Mouse (Mus musculus): ENCODE results near the gene Gm43064. TPM values are rescaled to one million over a fixed set of nuclear protein-coding genes. Genes with fewer than 3 reads are reported as not detected.

Gene Gm43064
- total and polyA plus RNA-seq, 2 experiments from 2014 or later = 0.37 to 0.50 TPM

GRCm38 (mm10) chr3:103885946-103886345 lies 76.6 kb downstream of the Gm43064 start:
- H3K4me3 ChIP-seq (ENCODE audit: low read depth, low read length) = no peak overlapping the region
- DNase-seq (ENCODE audit: low spot score) (no peak), ATAC-seq (ENCODE audit: insufficient read depth, low read depth) (no peak)
- H3K9me3 ChIP-seq (replicated peaks; ENCODE audit: control insufficient read depth, low read length) = no peaks in the 10 kb centered on the region
- no peak overlapping the region for H3K4me2 ChIP-seq (ENCODE audit: low read depth, low read length)
- no peak for TF ChIP-seq EP300 (IDR thresholded peaks at IDR 0.05; ENCODE audit: low read depth)
- TF ChIP-seq CTCF (IDR thresholded peaks at IDR 0.05; ENCODE audit: low read depth) = no peak
- H3K36me3 ChIP-seq (replicated peaks; ENCODE audit: control insufficient read depth, insufficient read depth, low read length) = no peaks in the 10 kb centered on the region
- H3K27ac ChIP-seq (ENCODE audit: low read depth) = no peak overlapping the region
- H3K9ac ChIP-seq (replicated peaks; ENCODE audit: low read depth, low read length) = no peak overlapping the region
- no peaks in the 10 kb centered on the region for H3K4me1 ChIP-seq (ENCODE audit: control insufficient read depth, insufficient read depth)
- WGBS = 74% methylated on average over 11 of the region's 11 CpGs
- no peaks in the 10 kb centered on the region for H3K27me3 ChIP-seq (ENCODE audit: control insufficient read depth, insufficient read depth, low read length)

GRCm38 (mm10) chr3:103887581-103887980 lies 78.2 kb downstream of the Gm43064 start:
- no peaks in the 10 kb centered on the region for H3K27me3 ChIP-seq (ENCODE audit: control insufficient read depth, insufficient read depth, low read length)
- H3K27ac ChIP-seq (ENCODE audit: low read depth) = no peak overlapping the region
- TF ChIP-seq CTCF (IDR thresholded peaks at IDR 0.05; ENCODE audit: low read depth) (peak; percentile 63), EP300 (IDR thresholded peaks at IDR 0.05; ENCODE audit: low read depth) (no peak)
- H3K9ac ChIP-seq (replicated peaks; ENCODE audit: low read depth, low read length) = no peak overlapping the region
- no peaks in the 10 kb centered on the region for H3K9me3 ChIP-seq (replicated peaks; ENCODE audit: control insufficient read depth, low read length)
- peak overlapping the region; percentile 23; the same call in 1 of the 2 replicates for H3K4me2 ChIP-seq (ENCODE audit: low read depth, low read length)
- no peak for ATAC-seq (ENCODE audit: insufficient read depth, low read depth)
- peak; percentile 71 for DNase-seq (ENCODE audit: low spot score)
- no peaks in the 10 kb centered on the region for H3K36me3 ChIP-seq (replicated peaks; ENCODE audit: control insufficient read depth, insufficient read depth, low read length)
- WGBS = 19% methylated on average over 3 of the region's 3 CpGs
- H3K4me3 ChIP-seq (ENCODE audit: low read depth, low read length) = no peak overlapping the region
- no peaks in the 10 kb centered on the region for H3K4me1 ChIP-seq (ENCODE audit: control insufficient read depth, insufficient read depth)

Other genes with a start within 250 kb of the Gm43064 start
- gene Syt6, start 234.3 kb upstream of the Gm43064 start, total RNA-seq (2014; rRNA removed; ENCODE audit: low replicate concordance) = not detected in 2 replicates
- not detected in 2 replicates for gene Syt6, start 234.3 kb upstream of the Gm43064 start, polyA plus RNA-seq (2015; fragmentation: Nextera tagmentation; extraction: Ambion mirVana)
- gene Atg4a-ps, start 163.5 kb upstream of the Gm43064 start, total RNA-seq (2014; rRNA removed; ENCODE audit: low replicate concordance) = not detected in 2 replicates
- 0.07 and 0.10 TPM in 2 replicates for gene Atg4a-ps, start 163.5 kb upstream of the Gm43064 start, polyA plus RNA-seq (2015; fragmentation: Nextera tagmentation; extraction: Ambion mirVana)
- 14.0 and 20.5 TPM in 2 replicates for gene Olfml3, start 71.6 kb upstream of the Gm43064 start, total RNA-seq (2014; rRNA removed; ENCODE audit: low replicate concordance)
- 10.6 and 11.4 TPM in 2 replicates for gene Olfml3, start 71.6 kb upstream of the Gm43064 start, polyA plus RNA-seq (2015; fragmentation: Nextera tagmentation; extraction: Ambion mirVana)
- gene Gm10964, start 70.2 kb upstream of the Gm43064 start, total RNA-seq (2014; rRNA removed; ENCODE audit: low replicate concordance) = not detected in 2 replicates
- gene Gm10964, start 70.2 kb upstream of the Gm43064 start, polyA plus RNA-seq (2015; fragmentation: Nextera tagmentation; extraction: Ambion mirVana) = not detected in 2 replicates
- 56.9 and 61.1 TPM in 2 replicates for gene Hipk1, start 18.0 kb upstream of the Gm43064 start, total RNA-seq (2014; rRNA removed; ENCODE audit: low replicate concordance)
- gene Hipk1, start 18.0 kb upstream of the Gm43064 start, polyA plus RNA-seq (2015; fragmentation: Nextera tagmentation; extraction: Ambion mirVana) = 6.1 and 7.0 TPM in 2 replicates
- 3.5 and 3.9 TPM in 2 replicates for gene Dclre1b, start 129 bp upstream of the Gm43064 start, total RNA-seq (2014; rRNA removed; ENCODE audit: low replicate concordance)
- gene Dclre1b, start 129 bp upstream of the Gm43064 start, polyA plus RNA-seq (2015; fragmentation: Nextera tagmentation; extraction: Ambion mirVana) = 13.5 and 14.2 TPM in 2 replicates
- gene Ap4b1, start 53 bp upstream of the Gm43064 start, total RNA-seq (2014; rRNA removed; ENCODE audit: low replicate concordance) = 14.5 and 38.1 TPM in 2 replicates
- gene Ap4b1, start 53 bp upstream of the Gm43064 start, polyA plus RNA-seq (2015; fragmentation: Nextera tagmentation; extraction: Ambion mirVana) = 14.5 and 14.9 TPM in 2 replicates
- gene Bcl2l15, start 23.0 kb downstream of the Gm43064 start, total RNA-seq (2014; rRNA removed; ENCODE audit: low replicate concordance) = not detected in 2 replicates
- gene Bcl2l15, start 23.0 kb downstream of the Gm43064 start, polyA plus RNA-seq (2015; fragmentation: Nextera tagmentation; extraction: Ambion mirVana) = 0.15 and 0.25 TPM in 2 replicates
- gene Ptpn22, start 50.2 kb downstream of the Gm43064 start, total RNA-seq (2014; rRNA removed; ENCODE audit: low replicate concordance) = 0.11 TPM in 1 of 2 replicates, not detected in the other
- 0.77 and 0.84 TPM in 2 replicates for gene Ptpn22, start 50.2 kb downstream of the Gm43064 start, polyA plus RNA-seq (2015; fragmentation: Nextera tagmentation; extraction: Ambion mirVana)
- gene Rsbn1, start 104.5 kb downstream of the Gm43064 start, total RNA-seq (2014; rRNA removed; ENCODE audit: low replicate concordance) = 5.2 and 7.9 TPM in 2 replicates
- 4.7 and 4.8 TPM in 2 replicates for gene Rsbn1, start 104.5 kb downstream of the Gm43064 start, polyA plus RNA-seq (2015; fragmentation: Nextera tagmentation; extraction: Ambion mirVana)
- gene Phtf1, start 158.5 kb downstream of the Gm43064 start, total RNA-seq (2014; rRNA removed; ENCODE audit: low replicate concordance) = 6.2 and 10.1 TPM in 2 replicates
- 6.6 and 7.8 TPM in 2 replicates for gene Phtf1, start 158.5 kb downstream of the Gm43064 start, polyA plus RNA-seq (2015; fragmentation: Nextera tagmentation; extraction: Ambion mirVana)

All from heart, postnatal 0 days (tissue).